Mouse (Mus musculus): ENCODE results near the gene E130208F15Rik.

Gene E130208F15Rik

DNA sequence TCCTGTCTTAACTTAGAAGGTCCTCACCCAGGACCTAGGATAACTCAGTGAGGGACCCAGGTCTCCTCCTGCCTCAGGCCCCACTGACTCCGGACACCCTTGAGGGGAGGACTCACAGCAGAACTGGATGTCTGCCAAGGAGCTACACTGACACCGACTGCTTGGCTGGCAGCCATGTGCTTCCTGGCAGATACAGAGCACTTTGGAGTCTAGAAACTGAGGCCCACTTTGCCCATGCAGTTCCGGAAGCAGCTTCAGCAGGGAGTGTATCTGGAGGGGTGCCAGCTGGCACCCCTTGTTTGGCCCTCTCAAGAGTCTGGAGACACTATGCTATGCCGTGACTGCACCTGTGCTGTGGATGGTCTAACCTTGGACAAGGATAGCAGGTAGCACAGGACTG lies 11.9 kb downstream of the E130208F15Rik start:
- DNase-seq (ENCODE audit: low read depth, low spot score), result peak; percentile 60

GRCm38 (mm10) chr7:30334563-30334962 lies 13.0 kb downstream of the E130208F15Rik start:
- no peak for DNase-seq (ENCODE audit: low read depth, low spot score)

DNA sequence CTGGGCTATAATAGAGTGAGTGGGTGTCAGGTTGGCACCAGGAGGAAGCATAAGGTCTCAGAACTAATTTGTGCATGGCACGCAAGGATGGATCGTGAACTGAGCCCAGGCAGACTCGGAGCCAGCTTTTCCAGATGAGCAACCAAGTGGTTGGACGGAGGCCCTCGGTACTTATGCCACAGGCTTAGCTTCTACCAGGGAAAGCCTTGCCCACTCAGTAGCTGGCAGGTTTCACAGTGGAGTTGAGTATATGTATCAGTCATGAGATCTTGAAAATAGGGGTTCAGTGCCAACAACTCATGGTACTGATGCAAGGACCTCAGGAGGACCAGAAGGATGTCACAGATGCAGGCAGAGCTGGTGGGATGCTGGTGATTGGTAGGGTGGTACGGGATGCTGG lies 14.1 kb downstream of the E130208F15Rik start:
- no peak for DNase-seq (ENCODE audit: low read depth, low spot score)

GRCm38 (mm10) chr7:30336384-30336783 lies 14.8 kb downstream of the E130208F15Rik start:
- DNase-seq (ENCODE audit: low read depth, low spot score), result peak; percentile 87

DNA sequence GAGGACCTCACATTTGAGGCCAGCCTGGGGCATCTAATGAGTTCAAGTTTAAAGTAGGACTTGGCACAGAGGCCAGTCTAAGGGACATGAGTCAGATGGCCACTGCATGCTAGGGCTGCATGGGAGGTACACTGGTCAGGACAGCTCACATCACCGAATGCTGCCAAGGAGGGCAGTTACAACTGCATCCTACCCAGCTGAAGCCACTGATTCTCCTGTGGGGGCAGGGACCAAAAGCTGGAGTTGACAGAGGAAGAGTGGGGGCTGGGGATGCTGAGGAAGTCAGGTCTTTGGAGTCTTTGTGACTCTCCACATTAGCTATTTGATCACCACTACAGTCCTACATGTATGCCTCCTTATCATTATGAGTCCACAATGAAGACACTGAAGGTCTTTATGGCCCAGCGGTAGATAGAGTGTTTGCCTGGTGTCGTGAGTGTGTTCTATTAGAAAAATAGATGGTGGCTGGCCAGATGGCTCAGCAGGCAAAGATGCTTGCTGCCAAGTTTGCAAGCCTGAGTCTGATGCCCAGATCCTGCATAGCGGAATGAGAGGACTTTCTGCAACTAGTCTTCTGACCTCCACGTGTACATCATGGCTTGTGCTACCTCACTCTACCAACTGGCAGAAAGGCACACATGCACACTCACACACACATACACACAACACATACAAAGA lies 18.0 kb downstream of the E130208F15Rik start:
- DNase-seq (ENCODE audit: low read depth, low spot score), result no peak

GRCm38 (mm10) chr7:30346635-30347379 lies 25.3 kb downstream of the E130208F15Rik start:
- DNase-seq (ENCODE audit: low read depth, low spot score), result peak; percentile 47

GRCm38 (mm10) chr7:30347828-30348227 lies 26.3 kb downstream of the E130208F15Rik start:
- peak; percentile 48 for DNase-seq (ENCODE audit: low read depth, low spot score)

GRCm38 (mm10) chr7:30353279-30353822 lies 31.8 kb downstream of the E130208F15Rik start:
- peak; percentile 86 for DNase-seq (ENCODE audit: low read depth, low spot score)

DNA sequence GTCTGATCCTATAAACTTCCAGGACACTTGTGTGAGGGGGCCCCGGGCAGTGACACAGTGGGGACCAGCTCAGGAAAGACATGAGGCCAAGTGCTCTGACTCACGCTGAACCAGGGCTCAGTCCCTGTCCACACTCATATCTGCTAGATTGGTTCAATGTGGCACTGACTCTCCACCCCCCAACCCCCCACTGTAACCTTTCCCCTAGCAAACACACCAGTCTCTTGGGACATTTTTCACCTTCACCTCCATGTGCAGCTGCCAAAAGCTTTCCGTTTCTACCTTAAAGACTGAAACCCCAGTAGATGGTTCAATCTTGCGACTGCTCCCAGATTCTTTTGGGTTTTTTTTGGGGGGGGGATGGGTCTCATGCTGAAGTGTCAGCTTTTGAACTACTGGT lies 32.5 kb downstream of the E130208F15Rik start:
- peak; percentile 46 for DNase-seq (ENCODE audit: low read depth, low spot score)

DNA sequence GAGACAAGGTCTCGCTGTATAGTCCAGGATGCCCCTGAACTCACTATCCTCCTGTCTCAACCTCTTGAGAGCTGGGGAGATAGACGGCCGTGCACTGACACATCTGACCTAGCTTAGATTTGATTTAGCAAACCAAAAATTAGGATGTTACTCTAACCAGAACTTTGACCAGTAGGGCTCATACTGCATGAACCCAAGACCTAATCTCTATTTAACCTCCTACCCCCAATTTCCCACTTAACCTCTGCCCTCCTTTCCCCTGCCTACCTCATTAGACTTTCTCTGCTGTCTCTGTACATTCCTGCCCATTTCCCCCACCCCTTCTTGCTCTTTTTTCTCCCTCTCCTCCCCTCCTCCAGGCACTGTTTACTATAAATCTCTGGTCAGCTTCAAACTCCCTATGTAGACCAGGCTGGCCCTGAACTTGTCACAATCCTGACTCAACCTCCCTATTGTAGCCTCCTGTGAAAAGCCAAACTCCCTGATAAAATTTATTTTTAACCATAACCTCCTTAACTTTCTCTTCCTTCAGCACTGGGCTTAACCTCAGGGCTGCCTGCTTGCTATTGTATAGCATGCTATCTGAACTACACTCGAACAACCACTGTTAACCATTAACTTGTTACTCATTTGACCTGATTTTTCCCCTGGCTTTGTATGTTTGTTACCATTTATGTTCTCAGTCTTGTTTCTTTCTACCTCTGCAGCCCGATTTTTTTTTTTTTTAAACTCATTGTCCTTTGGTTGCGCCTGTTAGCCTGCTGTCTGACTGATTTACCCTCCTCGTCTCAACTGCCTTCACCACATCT lies 37.0 kb downstream of the E130208F15Rik start:
- no peak for DNase-seq (ENCODE audit: low read depth, low spot score)

DNA sequence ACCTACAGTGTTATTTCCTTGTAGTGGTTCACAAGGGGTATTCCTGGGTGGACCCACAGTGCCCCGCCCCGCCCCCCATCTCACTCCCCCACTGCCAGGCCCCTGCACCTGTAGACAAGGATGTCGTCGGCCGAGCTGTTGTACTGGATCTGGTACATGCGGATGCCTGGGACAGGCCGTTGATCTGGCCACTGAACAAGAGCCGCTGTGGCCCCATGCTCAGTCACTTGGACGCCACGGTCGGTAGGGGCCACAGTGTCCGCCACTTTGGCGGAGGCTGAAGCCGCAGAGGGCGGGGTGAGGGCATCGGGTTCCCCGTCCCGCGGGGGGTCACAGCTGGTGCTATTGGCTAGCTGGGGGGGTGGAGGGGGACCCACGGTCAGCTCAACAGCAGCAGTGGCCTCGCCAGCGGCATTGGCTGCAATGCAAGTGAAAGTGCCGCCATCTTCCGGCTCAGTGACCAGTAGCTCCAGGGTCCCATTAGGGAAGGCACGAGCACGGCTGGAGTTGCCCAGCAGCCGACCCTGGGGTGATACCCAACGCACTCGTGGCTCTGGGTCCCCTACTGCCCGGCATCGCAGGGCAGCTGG lies 37.8 kb downstream of the E130208F15Rik start:
- DNase-seq (ENCODE audit: low read depth, low spot score), result no peak

DNA sequence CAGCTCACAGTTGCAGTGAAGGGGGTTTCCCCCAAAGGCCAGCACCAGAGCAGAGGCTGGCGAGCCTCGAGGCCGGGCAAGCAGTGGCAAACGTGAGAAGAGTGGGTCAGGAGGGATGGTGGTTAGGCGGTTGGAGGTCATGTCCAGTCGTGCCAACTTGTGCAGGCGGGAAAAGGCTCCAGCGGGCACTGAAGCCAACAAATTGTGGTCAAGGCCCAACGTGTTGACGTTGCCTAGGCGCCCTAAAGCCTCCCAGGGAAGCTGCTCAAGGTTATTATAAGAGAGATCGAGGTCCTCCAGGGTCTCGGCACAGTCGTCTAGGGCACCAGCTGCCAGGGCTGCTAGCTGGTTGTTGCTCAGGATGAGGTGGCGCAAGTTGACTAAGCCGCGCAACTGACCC lies 38.5 kb downstream of the E130208F15Rik start:
- DNase-seq (ENCODE audit: low read depth, low spot score), result no peak

GRCm38 (mm10) chr7:30362652-30363343 lies 41.3 kb downstream of the E130208F15Rik start, which contains the start of gene Lrfn3:
Gene Lrfn3, minus strand, starts transcription at chr7:30362772.
- peak; percentile 56 for DNase-seq (ENCODE audit: low read depth, low spot score)

- no peak for DNase-seq (ENCODE audit: low read depth, low spot score)
Observed at GRCm38 (mm10) chr7:30363344-30363738, 41.8 kb downstream of the E130208F15Rik start.

DNA sequence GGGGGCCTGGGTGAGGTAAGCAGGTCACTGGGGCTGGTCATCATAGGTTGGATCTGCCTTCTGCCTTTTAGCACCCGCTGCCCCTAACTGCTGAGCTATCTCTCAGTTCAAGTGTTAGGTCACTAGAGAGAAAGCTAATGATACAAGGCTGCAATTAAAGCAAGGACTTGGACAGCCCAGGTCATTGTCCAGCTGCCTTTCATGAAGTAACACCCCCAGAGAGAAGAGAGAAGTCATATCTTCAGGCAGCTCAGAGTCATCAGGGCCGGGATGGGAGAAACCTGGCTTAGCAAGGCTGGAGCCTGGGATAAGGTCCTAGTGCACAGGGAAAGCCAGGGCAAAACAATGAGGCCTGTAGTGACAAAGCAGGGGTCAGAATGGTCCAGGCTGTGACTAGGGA lies 45.9 kb downstream of the E130208F15Rik start:
- no peak for DNase-seq (ENCODE audit: low read depth, low spot score)
